Mouse (Mus musculus) hindbrain, postnatal 0 days (tissue): ENCODE measurements around the gene Kcnq4. TPM values are rescaled to one million over a fixed set of nuclear protein-coding genes. Genes with fewer than 3 reads are reported as not detected.

ENCODE experiments used
- ATAC-seq: fragments of 200-750 bp; cut with Nextera tagmentation; 2 replicates; pipeline ENCODE4 v1.8.0; 2017; ENCODE audit warnings: mild to moderate bottlenecking, moderate TSS enrichment, moderate library complexity
- DNase-seq: peaks from one replicate; pipeline ENCODE4 v3.0.0-alpha.2; 2015; ENCODE audit warnings: low spot score
- H3K27ac ChIP-seq: fragments of 300-500 bp; sonication (generic); 2 replicates; pipeline ENCODE4 v1.5.1; 2014; ENCODE audit warnings: mild to moderate bottlenecking
- H3K27me3 ChIP-seq: fragments of 300-500 bp; sonication (generic); 2 replicates; pipeline ENCODE4 v1.6.1; 2014; ENCODE audit warnings: low read length, mixed read lengths; ENCODE audit not compliant: insufficient read depth
- H3K36me3 ChIP-seq: fragments of 300-500 bp; sonication (generic); 2 replicates; pipeline ENCODE4 v1.6.1; 2014; ENCODE audit warnings: low read length, mixed read lengths; ENCODE audit not compliant: insufficient read depth
- H3K4me1 ChIP-seq: fragments of 300-500 bp; sonication (generic); 2 replicates; pipeline ENCODE4 v1.6.1; 2014; ENCODE audit warnings: antibody characterized with exemption, low read length, mixed read lengths; ENCODE audit not compliant: insufficient read depth
- H3K4me2 ChIP-seq: fragments of 300-500 bp; sonication (generic); 2 replicates; pipeline ENCODE4 v1.6.1; 2014; ENCODE audit warnings: low read depth, mild to moderate bottlenecking, low read length, moderate library complexity, mixed read lengths
- H3K4me3 ChIP-seq: fragments of 300-500 bp; sonication (generic); 2 replicates; pipeline ENCODE4 v1.5.1; 2014; ENCODE audit warnings: low read length
- H3K9ac ChIP-seq: fragments of 300-500 bp; sonication (generic); replicated peaks from 2 replicates; pipeline ENCODE4 v1.6.1; 2014; ENCODE audit warnings: mild to moderate bottlenecking, low read length, moderate library complexity, mixed read lengths
- H3K9me3 ChIP-seq: fragments of 300-500 bp; sonication (generic); 2 replicates; pipeline ENCODE4 v1.6.1; 2016; ENCODE audit warnings: low read length, mixed read lengths
- CTCF ChIP-seq: IDR thresholded peaks from 2 replicates; pipeline ENCODE4 v1.5.1; 2016; ENCODE audit warnings: antibody characterized with exemption, control low read depth, low read depth
- WGBS: fragments of 180-500 bp; shearing (Covaris S2); extraction: QIAGEN DNeasy Blood & Tissue Kit; methylation state at CpG from one replicate; pipeline ENCODE4 v1.1.7; 2014; 5-methylcytosine and 5-hydroxymethylcytosine counted together
- polyA plus RNA-seq: library from polyadenylated mRNA; unstranded; fragments of >200 nt; fragmentation: Nextera tagmentation; extraction: Ambion mirVana; gene quantifications from 2 replicates; pipeline ENCODE4 v1.2.1, GENCODE M21; 2015
- total RNA-seq: library from RNA; depleted of rRNA; stranded (reverse); fragments of >200 nt; gene quantifications from 2 replicates; pipeline ENCODE4 v1.2.3, GENCODE M21; 2014

The Kcnq4 gene
- total and polyA plus RNA-seq, 2 experiments from 2014 or later: 4.9 to 12.4 TPM

DNA sequence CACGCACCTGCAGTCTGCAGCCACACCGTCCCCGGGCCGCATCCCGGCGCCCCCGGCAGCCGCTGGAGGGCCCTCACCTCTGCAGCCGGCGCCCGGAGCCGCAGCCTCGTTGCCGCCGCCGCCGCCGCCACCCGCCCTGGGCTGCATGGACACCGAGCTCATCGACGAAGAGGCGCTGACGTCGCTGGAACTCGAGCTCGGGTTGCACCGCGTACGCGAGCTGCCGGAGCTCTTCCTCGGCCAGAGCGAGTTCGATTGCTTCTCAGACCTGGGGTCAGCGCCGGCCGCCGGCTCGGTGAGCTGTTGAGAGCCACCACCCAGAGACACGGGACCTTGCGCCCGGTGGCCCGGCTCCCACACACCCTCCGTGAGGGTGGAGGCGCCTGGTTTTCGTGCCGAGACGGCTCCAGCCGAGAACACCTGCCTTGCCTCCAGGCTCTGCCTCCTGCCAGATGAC lies 81.3 kb downstream of the Kcnq4 start:
- Histone ChIP-seq H3K9me3 (no peaks in the 10 kb centered on the region), H3K36me3 (no peaks in the 10 kb centered on the region), H3K27me3 (no peaks in the 10 kb centered on the region), H3K4me3 (peak overlapping the region; percentile 55), H3K27ac (peak overlapping the region; percentile 56; the same call in 1 of the 2 replicates), H3K9ac (peak overlapping the region; percentile 70), H3K4me1 (no peaks in the 10 kb centered on the region), H3K4me2 (peak overlapping the region; percentile 99)
- DNase-seq: peak; percentile 62
- no peak for TF ChIP-seq CTCF
- ATAC-seq: peak; percentile 70
- under 1% methylated on average over 49 of the region's 50 CpGs for WGBS

DNA sequence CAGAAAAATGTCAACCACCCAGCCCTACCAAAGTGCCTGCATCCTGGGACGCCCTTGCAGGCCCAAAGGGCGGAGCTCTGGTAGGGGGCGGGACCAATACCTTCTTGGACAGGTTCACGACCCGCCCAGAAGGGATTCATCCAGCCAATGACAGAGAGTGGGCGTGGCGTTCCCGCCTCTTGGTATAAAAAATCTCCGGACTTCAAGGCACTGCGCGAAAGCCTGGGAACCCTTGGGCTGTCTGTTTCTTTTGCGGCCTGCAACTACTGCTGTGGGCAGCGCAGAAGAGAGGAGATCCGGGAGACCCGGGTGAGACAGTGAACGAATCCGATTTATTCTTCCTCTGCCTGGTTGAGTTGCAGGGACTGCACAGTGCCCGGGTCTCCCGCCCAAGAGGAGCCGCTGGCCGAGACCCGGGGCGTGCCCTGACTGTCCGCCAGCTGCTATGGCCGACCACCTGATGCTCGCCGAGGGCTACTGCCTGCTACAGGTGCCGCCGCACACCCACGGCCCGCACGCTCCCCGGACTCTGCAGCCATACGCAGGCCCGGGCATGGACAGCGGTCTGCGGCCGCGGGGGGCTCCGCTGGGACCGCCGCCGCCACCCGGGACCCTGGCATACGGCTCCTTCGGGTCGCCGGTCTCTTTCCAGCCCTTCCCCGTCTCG lies 81.9 kb downstream of the Kcnq4 start, which contains the start of gene Cited4:
Cited4 (plus strand) TSS at position 215 of the 667 bp plus-strand sequence.
- Histone ChIP-seq H3K27me3 (no peaks in the 10 kb centered on the region), H3K4me3 (peak within 1 kb of the TSS; percentile 55), H3K4me1 (no peaks in the 10 kb centered on the region), H3K4me2 (peak within 1 kb of the TSS; percentile 99), H3K36me3 (no peaks in the 10 kb centered on the region), H3K9ac (peak within 1 kb of the TSS; percentile 70), H3K27ac (peak within 1 kb of the TSS; percentile 56; the same call in 1 of the 2 replicates), H3K9me3 (no peaks in the 10 kb centered on the region)
- WGBS: under 1% methylated on average over 50 of the region's 50 CpGs
- TF ChIP-seq CTCF: no peak
- ATAC-seq: peak; percentile 87
- peak; percentile 90 for DNase-seq

DNA sequence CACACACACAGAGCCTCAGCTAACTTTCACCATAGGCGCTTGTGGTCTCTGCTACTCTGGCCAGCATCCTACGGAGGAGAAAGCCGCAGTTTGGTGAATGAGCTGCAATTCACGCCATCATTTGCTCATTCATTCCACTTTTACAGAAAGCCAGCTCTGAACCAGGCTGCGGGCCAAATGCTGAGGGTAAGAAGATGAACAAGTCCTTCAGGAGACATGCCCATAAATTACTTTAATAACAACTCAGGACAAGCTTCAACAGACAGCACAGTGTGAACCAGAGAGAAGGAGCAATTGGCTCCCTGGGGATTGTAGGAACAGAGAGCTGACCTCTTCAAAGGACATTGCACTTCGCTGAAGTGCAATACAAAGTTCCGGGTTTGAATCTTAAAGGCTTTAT lies 82.6 kb downstream of the Kcnq4 start:
- TF ChIP-seq CTCF: no peak
- peak; percentile 13 for DNase-seq
- no peak overlapping the region for H3K4me3 ChIP-seq
- no peak for ATAC-seq
- no peaks in the 10 kb centered on the region for H3K36me3 ChIP-seq
- 55% methylated on average over 7 of the region's 7 CpGs for WGBS
- H3K27me3 ChIP-seq: no peaks in the 10 kb centered on the region
- H3K4me2 ChIP-seq: no peak overlapping the region
- H3K9ac ChIP-seq: no peak overlapping the region
- no peaks in the 10 kb centered on the region for H3K9me3 ChIP-seq
- no peaks in the 10 kb centered on the region for H3K4me1 ChIP-seq
- no peak overlapping the region for H3K27ac ChIP-seq

DNA sequence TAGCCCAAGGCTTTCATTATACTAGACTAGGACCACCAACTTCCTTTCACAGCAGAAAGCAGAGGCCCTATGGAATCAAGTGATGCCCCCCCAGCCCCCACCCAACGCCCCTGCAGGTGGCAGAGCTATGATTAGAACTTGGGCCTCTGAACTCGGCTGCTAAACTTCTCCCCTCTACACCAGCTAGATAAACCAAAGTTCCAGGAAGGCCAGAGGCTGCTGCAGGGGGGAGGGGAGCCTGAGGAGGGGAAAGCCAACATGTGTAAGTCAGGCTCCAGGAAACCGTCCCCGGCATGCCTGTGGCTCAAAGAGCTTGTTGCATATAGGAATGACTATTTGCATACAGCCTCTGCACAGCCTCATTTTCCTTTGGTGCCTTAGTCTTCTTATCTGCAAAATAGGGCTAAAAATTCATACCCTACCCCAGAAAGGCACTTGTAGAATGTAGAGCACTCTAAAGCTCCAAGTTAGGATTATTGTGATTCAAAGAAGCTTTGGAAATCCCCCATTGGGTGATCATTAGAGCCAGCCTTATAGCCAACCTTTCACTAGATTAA lies 83.2 kb downstream of the Kcnq4 start:
- H3K4me2 ChIP-seq: no peak overlapping the region
- no peak overlapping the region for H3K27ac ChIP-seq
- WGBS: 37% methylated on average over 4 of the region's 4 CpGs
- H3K36me3 ChIP-seq: no peaks in the 10 kb centered on the region
- H3K27me3 ChIP-seq: no peaks in the 10 kb centered on the region
- no peaks in the 10 kb centered on the region for H3K9me3 ChIP-seq
- DNase-seq (no peak), ATAC-seq (no peak)
- H3K9ac ChIP-seq: no peak overlapping the region
- H3K4me3 ChIP-seq: no peak overlapping the region
- TF ChIP-seq CTCF: no peak
- no peaks in the 10 kb centered on the region for H3K4me1 ChIP-seq

DNA sequence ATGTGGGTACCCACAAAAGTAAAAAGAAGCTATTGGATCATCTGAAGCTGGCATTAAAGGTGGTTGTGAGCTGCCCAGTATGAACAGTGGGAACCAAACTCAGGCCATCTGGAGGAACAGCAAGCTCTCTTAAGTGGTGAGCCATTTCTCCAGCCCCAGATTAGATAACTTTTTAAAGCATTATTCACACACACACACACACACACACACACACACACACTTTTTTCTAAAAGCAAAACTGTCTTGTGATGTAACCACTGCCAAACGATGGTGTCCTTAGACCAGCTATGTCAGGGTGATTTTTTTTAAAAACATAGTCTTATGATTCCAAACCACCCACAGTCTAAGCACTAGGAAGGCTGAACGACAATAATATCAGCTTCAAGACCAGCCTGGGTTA lies 83.8 kb downstream of the Kcnq4 start:
- Histone ChIP-seq H3K9ac (no peak overlapping the region), H3K36me3 (no peaks in the 10 kb centered on the region), H3K4me2 (no peak overlapping the region), H3K27ac (no peak overlapping the region), H3K4me3 (no peak overlapping the region), H3K27me3 (no peaks in the 10 kb centered on the region), H3K4me1 (no peaks in the 10 kb centered on the region), H3K9me3 (no peaks in the 10 kb centered on the region)
- no peak for ATAC-seq
- 79% methylated on average over 2 of the region's 2 CpGs for WGBS
- no peak for DNase-seq
- no peak for TF ChIP-seq CTCF

DNA sequence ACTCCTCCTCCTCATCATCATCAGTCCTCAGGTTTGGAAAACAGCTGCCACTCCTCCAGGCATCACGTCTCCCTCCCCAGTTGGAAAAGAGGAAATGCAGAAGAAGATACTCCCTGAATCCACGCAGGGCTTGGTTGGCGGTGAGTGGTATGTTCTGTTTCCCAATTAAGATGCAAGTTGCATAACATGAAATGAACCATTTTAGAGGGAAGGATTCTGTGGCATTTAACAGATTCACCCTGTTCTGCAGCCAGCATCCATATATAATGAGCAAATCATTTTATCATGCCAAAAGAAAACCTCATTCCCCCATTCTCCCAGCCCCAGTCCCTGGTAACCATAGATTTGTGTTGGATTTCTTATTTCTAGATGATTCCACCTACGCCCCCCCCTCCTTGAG lies 87.9 kb downstream of the Kcnq4 start:
- Histone ChIP-seq H3K9me3 (no peaks in the 10 kb centered on the region), H3K9ac (no peak overlapping the region), H3K4me1 (no peaks in the 10 kb centered on the region), H3K36me3 (no peaks in the 10 kb centered on the region), H3K27ac (no peak overlapping the region), H3K4me2 (no peak overlapping the region), H3K4me3 (no peak overlapping the region), H3K27me3 (no peaks in the 10 kb centered on the region)
- DNase-seq (no peak), ATAC-seq (no peak)
- TF ChIP-seq CTCF: no peak
- 72% methylated on average over 4 of the region's 4 CpGs for WGBS

DNA sequence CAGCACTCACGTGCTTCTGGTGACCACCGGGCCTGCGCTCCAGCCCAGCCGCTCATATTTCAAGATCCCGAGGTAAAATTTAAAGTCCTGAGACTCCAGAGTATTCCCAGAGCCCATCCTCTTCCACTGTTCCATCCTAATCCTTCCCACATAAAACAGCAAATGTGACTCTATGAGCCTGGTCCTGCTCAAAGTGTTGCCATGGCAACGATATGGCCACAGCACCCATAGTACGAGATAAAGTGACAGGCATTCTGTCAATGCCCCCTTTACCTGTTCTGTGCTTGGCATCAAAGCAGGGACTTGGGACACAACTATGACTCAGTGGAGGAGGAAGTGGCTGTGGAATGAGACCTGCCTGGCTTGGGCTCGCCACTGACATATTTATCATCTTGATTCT lies 92.5 kb downstream of the Kcnq4 start:
- H3K4me2 ChIP-seq: no peak overlapping the region
- H3K36me3 ChIP-seq: no peaks in the 10 kb centered on the region
- no peaks in the 10 kb centered on the region for H3K4me1 ChIP-seq
- no peak for ATAC-seq
- no peak overlapping the region for H3K9ac ChIP-seq
- no peak for TF ChIP-seq CTCF
- no peaks in the 10 kb centered on the region for H3K9me3 ChIP-seq
- H3K4me3 ChIP-seq: no peak overlapping the region
- no peaks in the 10 kb centered on the region for H3K27me3 ChIP-seq
- peak; percentile 22 for DNase-seq
- 70% methylated on average over 8 of the region's 8 CpGs for WGBS
- no peak overlapping the region for H3K27ac ChIP-seq
